ENCODE assay signal across 8 mouse cellular contexts in the genomic region with DNA sequence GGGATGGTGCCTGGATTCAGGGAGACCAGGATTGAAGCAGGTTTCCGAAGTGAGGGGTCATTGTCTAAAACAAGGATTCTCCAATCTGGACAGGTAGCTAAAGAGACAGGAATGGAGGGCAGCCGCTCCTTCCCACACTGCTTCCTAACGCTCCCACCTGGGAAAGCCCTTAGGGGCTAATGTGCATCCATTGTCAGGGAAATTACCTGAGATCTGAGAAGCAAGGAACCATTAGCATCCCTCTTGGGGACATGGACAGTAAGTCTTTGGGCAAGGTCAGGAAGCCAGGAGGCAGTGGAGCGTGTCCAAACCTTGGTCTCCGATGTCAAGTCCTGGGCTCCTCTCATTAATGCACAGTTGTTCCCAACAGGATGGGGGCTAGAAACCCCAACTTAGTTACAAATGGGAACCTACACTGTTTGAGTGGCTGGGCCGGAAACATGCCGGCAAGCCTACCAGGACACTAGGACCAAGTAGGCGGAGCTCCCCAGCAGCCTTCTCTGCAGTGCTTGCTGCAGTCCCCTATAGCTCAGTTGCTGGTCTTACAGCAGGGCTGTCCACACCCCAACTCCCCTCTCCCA. TPM values are rescaled to one million over a fixed set of nuclear protein-coding genes. Genes with fewer than 3 reads are reported as not detected.
A peak's percentile ranks its signal among the peaks of the same experiment; 100 is the strongest.
DNase-seq lines count a peak whose midpoint lies in the region; ATAC-seq lines count a peak whose summit lies in the region.

No protein-coding gene starts in this region.

- peak overlapping the region in 1 of 2 experiments; percentile 58; a peak in 2 of 4 replicates for H3K4me3 ChIP-seq in heart, embryonic 14.5 days (ENCODE audit: control insufficient read depth in 1 of 2, insufficient read depth in 1 of 2, low read depth in 1 of 2, low read length in 2 of 2)
- peak overlapping the region; percentile 63 for H3K4me3 ChIP-seq in intestine, embryonic 16.5 days (ENCODE audit: low read length)
- peak overlapping the region; percentile 56 for H3K4me3 ChIP-seq in midbrain, embryonic 14.5 days (replicated peaks; ENCODE audit: low read depth, low read length)

- DNase-seq in heart, adult 18-20 months = no peak
- DNase-seq in embryo, embryonic 11 days = peak; percentile 39
- peak; percentile 36 for DNase-seq in midbrain, embryonic 14.5 days
- no peak for DNase-seq in left cerebral cortex, postnatal 25 days (ENCODE audit: low spot score in 2 of 2)
- no peak for DNase-seq in adipocyte (ENCODE audit: low spot score)

- intact Hi-C loops in left cerebral cortex, postnatal 25 days (cut with DNase I) = loop anchor here (5.0 kb wide), 2 partner anchors 100 to 155 kb away; no protein-coding TSS in a partner anchor

- no peak for ATAC-seq in heart, embryonic 14.5 days (ENCODE audit: insufficient number of reproducible peaks, insufficient read depth, low FRiP score, low read depth)
- ATAC-seq in intestine, embryonic 16.5 days = no peak
- ATAC-seq in midbrain, embryonic 14.5 days (ENCODE audit: low FRiP score, low TSS enrichment) = no peak
- no peak for ATAC-seq in CD4-positive, CD25-positive, alpha-beta regulatory T cell, adult 4 months

- peaks cover 19% of the 10 kb centered on the region for H3K36me3 ChIP-seq in heart, embryonic 14.5 days (ENCODE audit: control insufficient read depth, insufficient read depth, low read length)
- no peaks in the 10 kb centered on the region for H3K36me3 ChIP-seq in intestine, embryonic 16.5 days (ENCODE audit: control insufficient read depth, insufficient read depth, low read length)
- H3K36me3 ChIP-seq in midbrain, embryonic 14.5 days (ENCODE audit: control insufficient read depth, insufficient read depth, low read length) = peaks cover 20% of the 10 kb centered on the region

- H3K9ac ChIP-seq in heart, embryonic 14.5 days (ENCODE audit: low read length) = peak overlapping the region; percentile 73
- peak overlapping the region; percentile 59 for H3K9ac ChIP-seq in intestine, embryonic 16.5 days (ENCODE audit: low read depth, low read length)
- peak overlapping the region; percentile 53 for H3K9ac ChIP-seq in midbrain, embryonic 14.5 days (replicated peaks; ENCODE audit: low read length)

- H3K27ac ChIP-seq in heart, embryonic 14.5 days (replicated peaks in 1 of 2; ENCODE audit: control insufficient read depth in 1 of 2, insufficient read depth in 1 of 2, low read depth in 2 of 2, low read length in 2 of 2) = no peak overlapping the region
- H3K27ac ChIP-seq in intestine, embryonic 16.5 days (ENCODE audit: low read length) = no peak overlapping the region
- 0 out of 2 replicates have a peak overlapping the region, but pooled peaks have one; percentile 63 for H3K27ac ChIP-seq in midbrain, embryonic 14.5 days (replicated peaks; ENCODE audit: low read depth, low read length)

- peak overlapping the region; percentile 89 for H3K4me2 ChIP-seq in heart, embryonic 14.5 days (ENCODE audit: low read length)
- peak overlapping the region; percentile 96 for H3K4me2 ChIP-seq in intestine, embryonic 16.5 days (ENCODE audit: low read depth, low read length)
- H3K4me2 ChIP-seq in midbrain, embryonic 14.5 days (ENCODE audit: low read length) = peak overlapping the region; percentile 98

- 15% methylated on average over 8 of the region's 8 CpGs for WGBS in heart, embryonic 14.5 days
- WGBS in intestine, embryonic 16.5 days = 16% methylated on average over 8 of the region's 8 CpGs
- WGBS in midbrain, embryonic 14.5 days = 5% methylated on average over 8 of the region's 8 CpGs

- no peaks in the 10 kb centered on the region for H3K9me3 ChIP-seq in heart, embryonic 14.5 days (ENCODE audit: control insufficient read depth, low read length)
- no peaks in the 10 kb centered on the region for H3K9me3 ChIP-seq in intestine, embryonic 16.5 days (ENCODE audit: control insufficient read depth, low read length)
- no peaks in the 10 kb centered on the region for H3K9me3 ChIP-seq in midbrain, embryonic 14.5 days (ENCODE audit: control insufficient read depth, low read length)

- H3K27me3 ChIP-seq in heart, embryonic 14.5 days (ENCODE audit: control insufficient read depth, insufficient read depth, low read length) = peaks cover 7% of the 10 kb centered on the region; the same call in 1 of the 2 replicates
- peaks cover 15% of the 10 kb centered on the region for H3K27me3 ChIP-seq in intestine, embryonic 16.5 days (replicated peaks; ENCODE audit: control insufficient read depth, insufficient read depth, low read length)
- peaks cover 41% of the 10 kb centered on the region; the same call in 1 of the 2 replicates for H3K27me3 ChIP-seq in midbrain, embryonic 14.5 days (ENCODE audit: control insufficient read depth, insufficient read depth, low read length)

- peaks cover 21 to 32% of the 10 kb centered on the region in 2 experiments for H3K4me1 ChIP-seq in heart, embryonic 14.5 days (ENCODE audit: control insufficient read depth in 2 of 2, insufficient read depth in 2 of 2, low read length in 2 of 2)
- peaks cover 32% of the 10 kb centered on the region for H3K4me1 ChIP-seq in intestine, embryonic 16.5 days (ENCODE audit: control insufficient read depth, insufficient read depth, low read length)
- H3K4me1 ChIP-seq in midbrain, embryonic 14.5 days (ENCODE audit: control insufficient read depth, insufficient read depth, low read length) = peaks cover 30% of the 10 kb centered on the region

RNA-seq across cellular contexts. Expression of a gene that starts 2.5 kb away (rescaled TPM):
- polyA plus RNA-seq in heart, embryonic 14.5 days (2014; fragmentation: Nextera tagmentation; extraction: Ambion mirVana) = 0.09 and 0.16 TPM in 2 replicates
- total RNA-seq in heart, adult 18-20 months (2021) = under 1 TPM; 0.42 to 0.51 TPM
- 0.09 and 0.28 TPM in 2 replicates for polyA plus RNA-seq in intestine, embryonic 16.5 days (2015; fragmentation: Nextera tagmentation; extraction: Ambion mirVana)
- 0.70 and 1.8 TPM in 2 replicates for polyA plus RNA-seq in midbrain, embryonic 14.5 days (2014; fragmentation: Nextera tagmentation; extraction: Ambion mirVana)
- 1 to 10 TPM; 2.2 to 2.4 TPM for total RNA-seq in left cerebral cortex, postnatal 25 days (2021)
- under 1 TPM; 0.10 to 0.13 TPM for polyA plus RNA-seq in CD4-positive, CD25-positive, alpha-beta regulatory T cell, adult 4 months (2017; shearing (Covaris generic))

RNA-seq across cellular contexts. Expression of a gene that starts 20.9 kb away (rescaled TPM):
- polyA plus RNA-seq in heart, embryonic 14.5 days (2014; fragmentation: Nextera tagmentation; extraction: Ambion mirVana) = 39.6 and 40.2 TPM in 2 replicates
- total RNA-seq in heart, adult 18-20 months (2021) = 10 to 100 TPM; 21.4 to 22.7 TPM
- 56.6 and 66.6 TPM in 2 replicates for polyA plus RNA-seq in intestine, embryonic 16.5 days (2015; fragmentation: Nextera tagmentation; extraction: Ambion mirVana)
- 39.8 and 44.8 TPM in 2 replicates for polyA plus RNA-seq in midbrain, embryonic 14.5 days (2014; fragmentation: Nextera tagmentation; extraction: Ambion mirVana)
- total RNA-seq in left cerebral cortex, postnatal 25 days (2021) = 10 to 100 TPM; 33.2 to 33.6 TPM
- 10 to 100 TPM; 53.2 to 64.3 TPM for polyA plus RNA-seq in CD4-positive, CD25-positive, alpha-beta regulatory T cell, adult 4 months (2017; shearing (Covaris generic))

Comparison
In these comparisons a context has a peak if more than half of its experiments do, and no peak if none do; other contexts are left out.
1. DNase-seq: peak in embryo, embryonic 11 days (single experiment) and midbrain, embryonic 14.5 days (single experiment); none in heart, adult 18-20 months (0 of 2), left cerebral cortex, postnatal 25 days (0 of 2) and adipocyte (single experiment).
2. Peak in every context shown above with its lines, with median percentiles within 50 percentile points of each other: H3K4me2 ChIP-seq and H3K9ac ChIP-seq.